Mouse (Mus musculus) heart, adult 2 months (tissue): ENCODE measurements around the gene Cib1.

Experiments used
- CTCF ChIP-seq: fragments of 200-600 bp; IDR thresholded peaks from 2 replicates; pipeline ENCODE4 v1.8.1; 2022; ENCODE audit warnings: antibody characterized with exemption, mild to moderate bottlenecking, moderate library complexity
- EP300 ChIP-seq: fragments of 200-500 bp; IDR thresholded peaks from 2 replicates; pipeline ENCODE4 v1.6.1; 2011; ENCODE audit warnings: low read depth, low read length, control low read depth; ENCODE audit not compliant: insufficient read depth
- POLR2A ChIP-seq: fragments of 200-500 bp; IDR thresholded peaks from 2 replicates; pipeline ENCODE4 v1.6.1; 2011; ENCODE audit warnings: mild to moderate bottlenecking, low read depth, low read length, control low read depth; ENCODE audit not compliant: insufficient read depth

- TF ChIP-seq CTCF (no peak), POLR2A (no peak), EP300 (no peak)
Observed at GRCm38 (mm10) chr7:80187501-80187900, 45.1 kb downstream of the Cib1 start.
